Mouse (Mus musculus): ENCODE data around the gene Prp2. TPM values are rescaled to one million over a fixed set of nuclear protein-coding genes. Genes with fewer than 3 reads are reported as not detected.

The Prp2 gene
- not detected for total RNA-seq (2023)

DNA sequence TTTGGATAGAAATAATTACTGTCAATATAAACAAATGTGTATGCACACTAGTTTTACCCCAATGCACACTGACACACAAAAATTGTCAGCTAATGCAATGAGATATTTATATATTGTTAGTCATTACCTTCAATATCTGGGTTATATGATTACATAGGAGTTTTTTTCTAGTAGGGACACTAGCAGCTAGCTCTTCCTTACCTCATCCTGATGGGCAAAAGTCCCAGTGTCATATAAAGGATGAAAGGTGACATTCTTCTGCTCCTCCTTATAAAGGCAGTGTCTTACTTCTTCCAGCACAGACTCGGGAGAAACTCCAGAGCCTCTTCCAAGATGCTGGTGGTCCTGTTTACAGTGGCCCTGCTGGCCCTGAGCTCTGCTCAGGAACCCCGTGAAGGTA lies at the start of gene Prp2:
Gene Prp2, plus strand, starts transcription at position 301 of the 400 bp plus-strand sequence.

DNA sequence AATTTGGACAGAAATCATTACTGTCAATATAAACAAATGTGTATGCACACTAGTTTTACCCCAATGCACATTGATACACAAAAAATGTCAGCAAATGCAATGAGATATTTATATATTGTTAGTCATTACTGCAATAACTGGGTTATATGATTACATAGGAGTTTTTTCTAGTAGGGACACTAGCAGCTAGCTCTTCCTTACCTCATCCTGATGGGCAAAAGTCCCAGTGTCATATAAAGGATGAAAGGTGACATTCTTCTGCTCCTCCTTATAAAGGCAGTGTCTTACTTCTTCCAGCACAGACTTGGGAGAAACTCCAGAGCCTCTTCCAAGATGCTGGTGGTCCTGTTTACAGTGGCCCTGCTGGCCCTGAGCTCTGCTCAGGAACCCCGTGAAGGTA lies 26.2 kb upstream of the Prp2 start, which contains the start of gene Prh1:
Gene Prh1, plus strand, starts transcription at position 301 of the 400 bp plus-strand sequence.

Other genes with a start within 250 kb of the Prp2 start
- gene Gm8882, start 231.8 kb upstream of the Prp2 start, total RNA-seq (2023) = not detected
- gene Prh1, start 26.1 kb upstream of the Prp2 start, total RNA-seq (2023) = not detected
- not detected for gene A630073D07Rik, start 55.6 kb downstream of the Prp2 start, total RNA-seq (2023)
- not detected for gene Tas2r120, start 61.0 kb downstream of the Prp2 start, total RNA-seq (2023)
- gene Tas2r121, start 105.1 kb downstream of the Prp2 start, total RNA-seq (2023) = not detected
- not detected for gene Tas2r122, start 116.0 kb downstream of the Prp2 start, total RNA-seq (2023)
- not detected for gene Tas2r115, start 142.1 kb downstream of the Prp2 start, total RNA-seq (2023)
- gene Tas2r124, start 158.8 kb downstream of the Prp2 start, total RNA-seq (2023) = not detected
- gene Tas2r102, start 166.2 kb downstream of the Prp2 start, total RNA-seq (2023) = not detected
- not detected for gene Tas2r136, start 182.2 kb downstream of the Prp2 start, total RNA-seq (2023)
- not detected for gene Tas2r117, start 206.9 kb downstream of the Prp2 start, total RNA-seq (2023)